Mouse (Mus musculus): ENCODE measurements at regions not wholly inside any gene's neighbourhood (a gene's known extent, or its start where the extent isn't known, plus 50 kb on each side); places are given as distances from the start of the nearest gene placed in this dataset.
"Not testable (repeated sequence)": the region's sequence is repeated elsewhere in the genome, so short reads cannot be mapped to it uniquely, and the experiment has no call there.

GRCm38 (mm10) chr6:103809986-103810341 is 299.6 kb downstream of the Chl1 start:
- no peak for DNase-seq (ENCODE audit: low spot score in 2 of 2)

GRCm38 (mm10) chr6:103810342-103811001 is 300.1 kb downstream of the Chl1 start:
- DNase-seq (ENCODE audit: low spot score in 2 of 2): peak; percentile 6 to 43

- DNase-seq (ENCODE audit: low spot score in 2 of 2): not testable (repeated sequence)
These were observed 306.0 kb downstream of the Chl1 start for GRCm38 (mm10) chr6:103816396-103816795.

- DNase-seq (ENCODE audit: low spot score in 2 of 2): peak in 1 of 2 experiments; percentile 6
These were observed 315.7 kb downstream of the Chl1 start for GRCm38 (mm10) chr6:103826042-103826441.

GRCm38 (mm10) chr6:103827623-103828022 is 317.2 kb downstream of the Chl1 start:
- DNase-seq (ENCODE audit: low spot score in 2 of 2): no peak

- DNase-seq (ENCODE audit: low spot score in 2 of 2): no peak
These were observed 318.5 kb downstream of the Chl1 start for GRCm38 (mm10) chr6:103828866-103829265.

GRCm38 (mm10) chr6:103832301-103832700 is 321.9 kb downstream of the Chl1 start:
- no peak for DNase-seq (ENCODE audit: low spot score in 2 of 2)

GRCm38 (mm10) chr6:103832808-103833207 is 322.4 kb downstream of the Chl1 start:
- no peak for DNase-seq (ENCODE audit: low spot score in 2 of 2)

- DNase-seq (ENCODE audit: low spot score in 2 of 2): peak; percentile 41 to 75
These were observed 323.2 kb downstream of the Chl1 start for GRCm38 (mm10) chr6:103833501-103834132.

GRCm38 (mm10) chr6:103834726-103835229 is 324.4 kb downstream of the Chl1 start:
- no peak for DNase-seq (ENCODE audit: low spot score in 2 of 2)

GRCm38 (mm10) chr6:103859787-103860186 is 349.4 kb downstream of the Chl1 start:
- no peak for DNase-seq (ENCODE audit: low spot score in 2 of 2)

GRCm38 (mm10) chr6:103893455-103893854 is 383.1 kb downstream of the Chl1 start:
- no peak for DNase-seq (ENCODE audit: low spot score in 2 of 2)

- no peak for DNase-seq (ENCODE audit: low spot score in 2 of 2)
These were observed 414.1 kb downstream of the Chl1 start for GRCm38 (mm10) chr6:103924504-103924903.

- DNase-seq (ENCODE audit: low spot score in 2 of 2): no peak
These were observed 416.7 kb downstream of the Chl1 start for GRCm38 (mm10) chr6:103927094-103927493.

- no peak for DNase-seq (ENCODE audit: low spot score in 2 of 2)
These were observed 430.0 kb downstream of the Chl1 start for GRCm38 (mm10) chr6:103940345-103940744.

- DNase-seq (ENCODE audit: low spot score in 2 of 2): peak in 1 of 2 experiments; percentile 15
These were observed 434.0 kb downstream of the Chl1 start for GRCm38 (mm10) chr6:103944361-103944760.

- DNase-seq (ENCODE audit: low spot score in 2 of 2): no peak
These were observed 437.1 kb downstream of the Chl1 start for GRCm38 (mm10) chr6:103947474-103947873.

- no peak for DNase-seq (ENCODE audit: low spot score in 2 of 2)
These were observed 442.9 kb downstream of the Chl1 start for GRCm38 (mm10) chr6:103953134-103953771.

- peak; percentile 40 to 74 for DNase-seq (ENCODE audit: low spot score in 2 of 2)
These were observed 448.6 kb downstream of the Chl1 start for GRCm38 (mm10) chr6:103959002-103959401.

GRCm38 (mm10) chr6:103967811-103968420 is 457.5 kb downstream of the Chl1 start:
- no peak for DNase-seq (ENCODE audit: low spot score in 2 of 2)

GRCm38 (mm10) chr6:103999186-103999585 is 488.8 kb downstream of the Chl1 start:
- no peak for DNase-seq (ENCODE audit: low spot score in 2 of 2)

Data from layer of hippocampus, adult 18-20 months (tissue).